In the genomic region with DNA sequence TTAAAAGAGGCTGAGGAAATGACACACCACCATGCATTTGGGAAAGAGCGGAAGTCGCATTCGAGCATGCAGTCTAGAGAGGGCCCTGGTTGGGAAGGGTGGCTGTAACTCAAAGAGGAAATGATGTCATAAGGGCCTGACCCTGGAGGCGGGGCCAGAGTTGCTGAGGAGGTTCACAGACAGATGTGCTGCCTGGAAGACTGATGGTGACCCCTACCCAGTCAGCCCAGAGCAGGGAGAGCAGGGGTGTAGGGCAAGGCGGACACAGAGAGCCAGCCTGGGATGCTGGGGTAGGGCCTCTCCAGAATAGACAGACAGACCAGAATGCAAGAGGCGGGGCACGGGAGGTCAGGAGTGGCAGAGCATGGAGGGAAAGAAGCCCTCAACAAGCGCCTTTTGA, we compare ENCODE assay signal across 11 mouse cellular contexts.
DNase-seq lines count a peak whose midpoint lies in the region; ATAC-seq and TF ChIP-seq lines count a peak whose summit lies in the region.
"Had no signal": no experiment of that assay in that cellular context is flagged by ENCODE, and none has a peak within 500 bp of the region (broad histone marks: within the 10 kb centered on the region; RNA-seq: fewer than 3 reads in every experiment).

No protein-coding gene starts in this region.

- no peak overlapping the region for H3K4me3 ChIP-seq in lung, postnatal 0 days (ENCODE audit: low read depth, low read length)
- H3K4me3 ChIP-seq in kidney, embryonic 16.5 days (ENCODE audit: low read length): no peak overlapping the region
- no peak overlapping the region for H3K4me3 ChIP-seq in neural tube, embryonic 12.5 days
- H3K4me3 ChIP-seq in midbrain, embryonic 14.5 days (replicated peaks; ENCODE audit: low read depth, low read length): no peak overlapping the region
- H3K4me3 ChIP-seq: hindbrain, embryonic 15.5 days; myocyte had no signal

- H3K9me3 ChIP-seq in lung, postnatal 0 days (ENCODE audit: low read length): no peaks in the 10 kb centered on the region
- no peaks in the 10 kb centered on the region for H3K9me3 ChIP-seq in kidney, embryonic 16.5 days (ENCODE audit: low read length)
- H3K9me3 ChIP-seq in neural tube, embryonic 12.5 days: no peaks in the 10 kb centered on the region
- H3K9me3 ChIP-seq in midbrain, embryonic 14.5 days (ENCODE audit: control insufficient read depth, low read length): no peaks in the 10 kb centered on the region
- H3K9me3 ChIP-seq: hindbrain, embryonic 15.5 days had no signal

- intact Hi-C loops in heart, postnatal 10 days (cut with DNase I): no loop called here

- no peak overlapping the region for H3K4me2 ChIP-seq in lung, postnatal 0 days (replicated peaks; ENCODE audit: low read depth, low read length)
- no peak overlapping the region for H3K4me2 ChIP-seq in kidney, embryonic 16.5 days (replicated peaks; ENCODE audit: low read depth, low read length)
- H3K4me2 ChIP-seq in neural tube, embryonic 12.5 days (replicated peaks): no peak overlapping the region
- no peak overlapping the region for H3K4me2 ChIP-seq in midbrain, embryonic 14.5 days (ENCODE audit: low read length)
- H3K4me2 ChIP-seq: hindbrain, embryonic 15.5 days had no signal

- no peak for TF ChIP-seq EP300 in lung, postnatal 0 days (IDR thresholded peaks at IDR 0.05)

- WGBS in lung, postnatal 0 days: 62% methylated on average over 8 of the region's 8 CpGs
- WGBS in kidney, embryonic 16.5 days: 48% methylated on average over 8 of the region's 8 CpGs
- 79% methylated on average over 8 of the region's 8 CpGs for WGBS in neural tube, embryonic 12.5 days
- 89% methylated on average over 8 of the region's 8 CpGs for whole genome bisulfite sequencing in midbrain, embryonic 14.5 days

- no peak for TF ChIP-seq CTCF in lung, postnatal 0 days (IDR thresholded peaks at IDR 0.05)

- H3K36me3 ChIP-seq in lung, postnatal 0 days (ENCODE audit: insufficient read depth, low read length): no peaks in the 10 kb centered on the region
- H3K36me3 ChIP-seq in kidney, embryonic 16.5 days (ENCODE audit: insufficient read depth, low read length): no peaks in the 10 kb centered on the region
- H3K36me3 ChIP-seq in neural tube, embryonic 12.5 days: peaks cover 16% of the 10 kb centered on the region; the same call in 1 of the 2 replicates
- H3K36me3 ChIP-seq in midbrain, embryonic 14.5 days (ENCODE audit: control insufficient read depth, insufficient read depth, low read length): peaks cover 41% of the 10 kb centered on the region

- H3K9ac ChIP-seq in lung, postnatal 0 days (replicated peaks; ENCODE audit: low read depth): no peak overlapping the region
- H3K9ac ChIP-seq in kidney, embryonic 16.5 days (replicated peaks; ENCODE audit: low read length): no peak overlapping the region
- no peak overlapping the region for H3K9ac ChIP-seq in neural tube, embryonic 12.5 days
- no peak overlapping the region for H3K9ac ChIP-seq in midbrain, embryonic 14.5 days (replicated peaks; ENCODE audit: low read length)
- H3K9ac ChIP-seq: hindbrain, embryonic 15.5 days had no signal

- H3K4me1 ChIP-seq in lung, postnatal 0 days (ENCODE audit: insufficient read depth, low read depth, low read length): no peaks in the 10 kb centered on the region
- peaks cover 12% of the 10 kb centered on the region for H3K4me1 ChIP-seq in kidney, embryonic 16.5 days (ENCODE audit: insufficient read depth, low read length)
- H3K4me1 ChIP-seq in neural tube, embryonic 12.5 days: peaks cover 6% of the 10 kb centered on the region; the same call in 1 of the 2 replicates
- no peaks in the 10 kb centered on the region for H3K4me1 ChIP-seq in midbrain, embryonic 14.5 days (ENCODE audit: control insufficient read depth, insufficient read depth, low read length)
- H3K4me1 ChIP-seq: hindbrain, embryonic 15.5 days had no signal

- peak; percentile 44; the same call in 1 of the 2 replicates for ATAC-seq in lung, postnatal 0 days
- peak; percentile 80 for ATAC-seq in kidney, embryonic 16.5 days (ENCODE audit: low FRiP score, low TSS enrichment)
- peak; percentile 56; the same call in 1 of the 2 replicates for ATAC-seq in neural tube, embryonic 12.5 days (ENCODE audit: low FRiP score, low read depth)
- ATAC-seq in midbrain, embryonic 14.5 days (ENCODE audit: low FRiP score, low TSS enrichment): no peak
- ATAC-seq: forebrain, embryonic 14.5 days had no signal

- peak; percentile 87 for DNase-seq in heart, adult 11 months
- no peak for DNase-seq in heart, postnatal 10 days
- peak; percentile 23 for DNase-seq in lung, postnatal 0 days (ENCODE audit: low spot score)
- no peak for DNase-seq in lung, postnatal 36 days
- no peak for DNase-seq in midbrain, embryonic 14.5 days
- DNase-seq in cerebellum, postnatal 25 days: no peak

- H3K27ac ChIP-seq in lung, postnatal 0 days (ENCODE audit: low read length): no peak overlapping the region
- H3K27ac ChIP-seq in kidney, embryonic 16.5 days (ENCODE audit: low read length): peak overlapping the region; percentile 70
- no peak overlapping the region for H3K27ac ChIP-seq in neural tube, embryonic 12.5 days
- no peak overlapping the region for H3K27ac ChIP-seq in midbrain, embryonic 14.5 days (replicated peaks; ENCODE audit: low read depth, low read length)
- H3K27ac ChIP-seq: hindbrain, embryonic 15.5 days had no signal

- H3K27me3 ChIP-seq in lung, postnatal 0 days (replicated peaks; ENCODE audit: insufficient read depth, low read length): no peaks in the 10 kb centered on the region
- H3K27me3 ChIP-seq in kidney, embryonic 16.5 days (ENCODE audit: insufficient read depth, low read length): no peaks in the 10 kb centered on the region
- no peaks in the 10 kb centered on the region for H3K27me3 ChIP-seq in neural tube, embryonic 12.5 days (replicated peaks)
- H3K27me3 ChIP-seq in midbrain, embryonic 14.5 days (ENCODE audit: control insufficient read depth, insufficient read depth, low read length): no peaks in the 10 kb centered on the region
- H3K27me3 ChIP-seq: hindbrain, embryonic 15.5 days had no signal

Comparison
In these comparisons a context has a peak if more than half of its experiments do, and no peak if none do; other contexts are left out.
1. DNase-seq: peak in heart, adult 11 months (single experiment) and lung, postnatal 0 days (single experiment); none in heart, postnatal 10 days (0 of 2), lung, postnatal 36 days (single experiment), midbrain, embryonic 14.5 days (single experiment) and cerebellum, postnatal 25 days (0 of 2).